Mouse (Mus musculus): ENCODE results near the gene Styx. TPM values are rescaled to one million over a fixed set of nuclear protein-coding genes. Genes with fewer than 3 reads are reported as not detected.
"Not testable (repeated sequence)": the region's sequence is repeated elsewhere in the genome, so short reads cannot be mapped to it uniquely, and the experiment has no call there.

The Styx gene
- polyA plus RNA-seq, 1 experiment from 2014 or later: 58.4 TPM

DNA sequence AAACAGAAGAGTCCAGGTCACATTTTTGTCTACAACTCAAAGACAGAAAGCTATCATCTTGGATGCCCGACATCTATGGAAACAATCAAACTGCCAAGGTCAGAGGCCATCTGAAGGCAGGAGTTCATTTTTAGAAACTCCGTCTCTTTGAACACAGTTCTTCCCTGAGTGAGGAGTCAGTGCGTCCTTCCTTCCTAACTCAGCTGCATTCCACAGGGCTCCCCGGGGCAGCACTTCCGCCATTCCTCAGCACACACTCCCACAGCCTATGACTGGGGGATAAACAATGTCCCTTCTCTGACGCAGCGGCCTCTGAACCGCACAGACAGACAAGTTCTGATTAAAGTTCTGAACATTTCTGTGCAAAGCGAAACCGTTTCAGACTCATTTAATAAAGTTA is 112.7 kb downstream of the Styx start:
- Histone ChIP-seq H3K4me1 (peaks cover 22% of the 10 kb centered on the region), H3K27ac (peak overlapping the region; percentile 64), H3K9ac (no peak overlapping the region), H3K36me3 (peaks cover 56% of the 10 kb centered on the region), H3K9me3 (replicated peaks) (no peaks in the 10 kb centered on the region), H3K27me3 (no peaks in the 10 kb centered on the region), H3K4me3 (no peak overlapping the region), H3K4me2 (replicated peaks) (no peak overlapping the region)
- no peak; the same call in 1 of the 2 replicates for ATAC-seq (ENCODE audit: low FRiP score)
- 12% methylated on average over 10 of the region's 10 CpGs for WGBS

DNA sequence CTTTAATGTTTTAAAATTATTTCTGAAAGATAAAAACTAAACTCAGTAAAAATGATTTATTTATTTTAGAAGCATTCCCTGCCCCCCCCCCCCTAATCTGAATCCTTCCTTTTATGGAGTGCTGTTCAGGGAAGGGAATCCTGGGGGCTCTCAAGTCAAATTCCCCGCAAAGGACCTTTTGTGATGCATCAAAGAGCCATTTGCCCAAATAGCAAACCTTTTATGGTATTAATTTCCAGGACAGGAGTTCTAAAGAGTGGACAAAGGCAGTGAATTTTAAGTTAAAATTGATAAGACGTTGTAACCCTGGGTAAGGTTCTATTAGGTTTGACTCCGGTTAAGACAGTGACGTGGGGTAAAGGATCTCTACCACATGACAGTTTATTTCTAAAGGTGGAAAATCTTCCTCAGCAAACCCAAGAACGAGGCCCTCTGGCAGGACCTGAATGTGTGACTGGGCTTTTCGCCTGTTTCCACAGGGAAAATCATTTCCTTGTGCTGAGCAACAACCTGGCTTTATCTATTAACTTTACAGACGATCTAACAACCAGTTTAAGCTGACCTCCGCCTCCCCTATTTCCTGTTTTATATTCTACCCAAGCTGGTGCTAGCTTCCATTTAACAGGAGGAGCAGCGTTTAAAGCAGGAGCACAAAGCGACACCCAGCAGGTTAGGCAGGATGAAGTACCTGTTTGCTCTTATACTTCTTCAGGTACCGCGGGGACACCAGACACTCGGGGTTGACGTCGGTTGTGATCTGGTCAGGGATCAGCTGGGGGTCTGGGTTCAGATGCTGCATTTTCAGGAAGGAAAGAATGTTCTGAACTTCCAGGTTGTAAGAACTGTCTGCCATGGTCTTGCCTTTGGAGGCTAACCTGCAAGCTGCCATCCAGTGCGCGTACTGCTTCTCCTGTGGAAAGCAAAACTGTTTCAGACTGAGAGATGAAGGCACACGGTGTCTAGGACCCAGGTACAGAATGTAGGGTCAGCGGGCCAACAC is 113.4 kb downstream of the Styx start:
- H3K4me1 ChIP-seq: peaks cover 22% of the 10 kb centered on the region
- no peak overlapping the region for H3K4me3 ChIP-seq
- no peak overlapping the region for H3K9ac ChIP-seq
- WGBS: 65% methylated on average over 19 of the region's 19 CpGs
- H3K27ac ChIP-seq: no peak overlapping the region
- H3K9me3 ChIP-seq (replicated peaks): 0 out of 2 replicates have a peak, but pooled peaks cover under 1% of the 10 kb centered on the region
- no peak for ATAC-seq (ENCODE audit: low FRiP score)
- H3K36me3 ChIP-seq: peaks cover 60% of the 10 kb centered on the region
- H3K27me3 ChIP-seq: no peaks in the 10 kb centered on the region
- no peak overlapping the region for H3K4me2 ChIP-seq (replicated peaks)

DNA sequence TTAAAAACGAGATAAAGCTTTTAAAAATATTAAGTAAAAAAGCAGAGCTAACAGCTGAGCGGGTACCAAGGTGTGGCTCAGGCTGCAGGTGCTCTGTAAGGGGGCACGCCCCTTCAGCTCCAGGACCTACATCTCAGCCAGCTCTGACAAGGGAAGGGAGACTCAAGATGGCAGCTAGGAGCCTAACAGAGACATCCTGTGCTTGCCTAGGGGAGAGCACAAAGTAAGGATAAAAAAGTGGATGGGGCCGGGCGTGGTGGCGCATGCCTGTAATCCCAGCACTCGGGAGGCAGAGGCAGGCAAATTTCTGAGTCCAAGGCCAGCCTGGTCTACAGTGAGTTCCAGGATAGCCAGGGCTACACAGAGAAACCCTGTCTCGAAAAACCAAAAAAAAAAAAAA is 115.5 kb downstream of the Styx start:
- H3K27ac ChIP-seq; H3K9me3 ChIP-seq (replicated peaks); H3K9ac ChIP-seq; H3K4me3 ChIP-seq; ATAC-seq (ENCODE audit: low FRiP score); H3K27me3 ChIP-seq; H3K4me2 ChIP-seq (replicated peaks): not testable (repeated sequence)
- peaks cover 22% of the 10 kb centered on the region for H3K4me1 ChIP-seq
- peaks cover 62% of the 10 kb centered on the region for H3K36me3 ChIP-seq
- 95% methylated on average over 8 of the region's 8 CpGs for WGBS

DNA sequence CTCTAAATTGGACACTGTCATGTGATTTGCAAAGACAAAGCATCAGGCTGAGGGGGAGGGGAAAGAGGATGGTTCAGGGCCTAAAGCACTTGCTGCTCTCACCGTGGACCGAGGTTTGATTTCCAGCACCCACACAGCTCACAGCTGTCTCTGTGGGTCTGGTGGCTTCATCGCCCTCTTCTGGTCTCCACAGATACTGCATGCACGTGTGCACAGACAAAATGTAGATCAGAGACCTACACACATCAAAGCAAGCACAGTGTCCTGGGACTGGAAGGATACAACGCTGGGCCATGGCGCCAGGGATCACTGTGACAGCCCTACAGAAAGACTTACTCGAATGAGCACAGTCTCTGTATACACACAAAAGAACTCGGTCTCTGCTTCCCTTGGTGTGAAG is 118.6 kb downstream of the Styx start:
- H3K4me2 ChIP-seq (replicated peaks): no peak overlapping the region
- H3K9ac ChIP-seq: no peak overlapping the region
- peaks cover 71% of the 10 kb centered on the region for H3K36me3 ChIP-seq
- H3K27me3 ChIP-seq: no peaks in the 10 kb centered on the region
- WGBS: 94% methylated on average over 8 of the region's 8 CpGs
- 0 out of 2 replicates have a peak, but pooled peaks cover 4% of the 10 kb centered on the region for H3K9me3 ChIP-seq (replicated peaks)
- H3K27ac ChIP-seq: no peak overlapping the region
- no peak for ATAC-seq (ENCODE audit: low FRiP score)
- no peak overlapping the region for H3K4me3 ChIP-seq
- H3K4me1 ChIP-seq: peaks cover under 1% of the 10 kb centered on the region; the same call in 1 of the 2 replicates

Small RNAs within 50 kb of the gene (microRNA-seq; reads per million reads assigned to microRNA genes)
- not detected for gene Gm25353

Other genes with a start within 250 kb of the Styx start
- 11.7 and 12.1 TPM in 2 replicates for gene Gpr137c, start 131.4 kb upstream of the Styx start, polyA plus RNA-seq (2016; fragmentation: Nextera tagmentation; extraction: Ambion mirVana)
- gene Txndc16, start 130.8 kb upstream of the Styx start, polyA plus RNA-seq (2016; fragmentation: Nextera tagmentation; extraction: Ambion mirVana): 31.8 and 33.0 TPM in 2 replicates
- 40.9 and 41.2 TPM in 2 replicates for gene Ero1l, start 32.3 kb upstream of the Styx start, polyA plus RNA-seq (2016; fragmentation: Nextera tagmentation; extraction: Ambion mirVana)
- gene Psmc6, start 21.3 kb upstream of the Styx start, polyA plus RNA-seq (2016; fragmentation: Nextera tagmentation; extraction: Ambion mirVana): 197 and 206 TPM in 2 replicates
- 36.5 and 39.1 TPM in 2 replicates for gene Gnpnat1, start 53.8 kb downstream of the Styx start, polyA plus RNA-seq (2016; fragmentation: Nextera tagmentation; extraction: Ambion mirVana)
- 75.1 and 84.3 TPM in 2 replicates for gene Fermt2, start 179.0 kb downstream of the Styx start, polyA plus RNA-seq (2016; fragmentation: Nextera tagmentation; extraction: Ambion mirVana)